Mouse (Mus musculus) inflammation-experienced regulatory T-cells (primary cell): Measurements from ENCODE around the gene Olfr533. TPM values are rescaled to one million over a fixed set of nuclear protein-coding genes. Genes with fewer than 3 reads are reported as not detected.

ENCODE experiments used
- polyA plus RNA-seq, 2 experiments: library from polyadenylated mRNA; unstranded; fragments of 100-300 nt; shearing (Covaris generic); gene quantifications; one replicate each; pipeline ENCODE4 v1.2.1; 2017

Gene Olfr533
- polyA plus RNA-seq: under 1 TPM in 1 of 2 experiments, not detected in 1; 0.67 TPM

DNA sequence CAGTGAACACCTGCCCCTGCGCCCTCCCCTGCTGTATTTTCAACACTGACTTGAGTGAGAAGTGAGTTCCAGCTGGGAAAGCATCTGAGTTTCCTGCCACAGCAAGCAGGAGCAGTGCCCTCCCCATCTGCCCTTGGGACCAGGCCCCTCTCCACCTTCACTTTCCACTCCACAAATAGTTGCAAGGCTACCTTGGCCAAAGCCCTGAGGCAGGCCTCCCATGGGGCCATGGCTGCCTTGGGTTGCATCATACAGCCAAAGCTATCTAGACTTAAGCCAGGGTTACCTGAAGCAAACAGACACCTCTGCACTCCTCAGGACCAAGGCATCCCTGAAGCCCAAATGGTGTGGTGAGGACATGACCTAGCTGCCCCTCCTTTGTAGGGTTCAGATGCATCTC is at the start of gene Olfr533:
Olfr533 (plus strand) TSS at position 301 of the 400 bp plus-strand sequence.

DNA sequence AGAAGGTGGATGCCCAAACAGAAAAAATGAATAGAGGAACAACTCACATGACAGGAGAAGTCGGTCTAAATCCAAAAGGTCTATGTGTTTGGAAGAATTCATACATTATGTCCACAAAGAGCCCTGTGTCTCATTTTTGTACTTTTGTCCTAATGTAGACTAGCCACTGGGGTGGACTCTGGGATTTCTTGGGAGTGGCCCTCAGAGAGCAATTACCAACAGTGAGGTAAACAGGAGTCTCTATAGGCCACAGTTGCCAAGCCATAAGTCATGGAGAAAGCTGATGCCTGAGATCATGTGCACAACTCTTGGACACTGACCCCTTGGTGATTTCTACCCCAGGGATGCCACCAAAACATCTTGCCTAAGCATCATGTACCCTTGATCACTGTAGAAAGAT is 41.6 kb upstream of the Olfr533 start, which contains the start of gene Olfr532:
Olfr532 (minus strand) TSS at position 101 of the 400 bp plus-strand sequence.

DNA sequence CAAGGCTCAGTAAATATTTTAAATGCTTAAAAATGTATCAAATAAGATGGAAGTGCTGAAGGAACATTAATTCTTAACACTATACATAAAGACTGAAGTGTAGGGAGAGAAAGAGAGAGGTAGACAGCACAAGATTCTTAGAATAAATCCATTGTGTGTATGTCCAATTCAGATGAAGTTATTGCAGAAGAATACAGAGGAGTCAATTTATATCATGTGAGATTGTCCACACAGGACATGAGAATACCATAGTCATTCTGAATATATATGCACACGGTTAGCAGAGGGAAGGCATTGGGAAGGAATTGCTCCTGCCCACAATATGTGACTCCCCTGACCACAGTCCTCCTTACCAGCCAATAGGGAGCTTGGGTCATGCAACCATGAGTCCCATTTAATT is 20.7 kb downstream of the Olfr533 start, which contains the start of gene Olfr535:
Olfr535 (plus strand) TSS at position 301 of the 400 bp plus-strand sequence.

DNA sequence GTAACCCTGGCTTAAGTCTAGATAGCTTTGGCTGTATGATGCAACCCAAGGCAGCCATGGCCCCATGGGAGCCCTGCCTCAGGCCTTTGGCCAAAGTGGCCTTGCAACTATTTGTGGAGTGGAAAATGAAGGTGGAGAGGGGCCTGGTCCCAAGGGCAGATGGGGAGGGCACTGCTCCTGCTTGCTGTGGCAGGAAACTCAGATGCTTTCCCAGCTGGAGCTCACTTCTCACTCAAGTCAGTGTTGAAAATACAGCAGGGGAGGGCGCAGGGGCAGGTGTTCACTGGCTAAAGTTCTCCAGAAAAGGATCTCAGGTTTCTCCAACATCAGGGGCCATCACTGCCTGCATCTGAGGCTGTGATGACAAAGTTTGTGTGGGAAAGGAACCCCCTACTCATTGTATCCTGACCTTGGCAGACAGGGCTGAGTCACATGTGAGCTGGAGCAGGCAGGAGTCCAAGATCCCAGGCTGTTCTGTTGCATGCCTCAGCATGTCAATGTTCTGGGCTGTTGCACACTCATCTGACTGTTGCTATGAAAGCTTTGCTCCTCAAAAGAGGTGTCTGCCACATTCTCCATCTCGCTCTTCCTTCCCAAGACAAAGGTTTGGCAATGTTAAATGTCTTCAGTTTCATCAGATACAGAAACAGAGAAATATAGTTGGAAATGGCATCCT is 44.3 kb downstream of the Olfr533 start, which contains the start of gene Olfr536:
Olfr536 (minus strand) TSS at position 51 of the 676 bp plus-strand sequence.

Other genes starting within 250 kb of the Olfr533 start
- 1 to 10 TPM in 1 of 2 experiments, under 1 TPM in 1; 0.06 to 1.2 TPM for gene Cd163l1, start 245.1 kb upstream of the Olfr533 start, polyA plus RNA-seq
- 10 to 100 TPM in 1 of 2 experiments, under 1 TPM in 1; 0.19 to 12.3 TPM for gene 5830411N06Rik, start 216.1 kb upstream of the Olfr533 start, polyA plus RNA-seq
- gene Olfr525, start 142.5 kb upstream of the Olfr533 start, polyA plus RNA-seq: 1 to 10 TPM in 1 of 2 experiments, under 1 TPM in 1; 0.36 to 1.1 TPM
- gene Olfr527, start 129.4 kb upstream of the Olfr533 start, polyA plus RNA-seq: not detected
- gene Olfr60, start 101.7 kb upstream of the Olfr533 start, polyA plus RNA-seq: under 1 TPM; 0.30 to 0.80 TPM
- under 1 TPM in 1 of 2 experiments, not detected in 1; 0.76 TPM for gene Olfr530, start 87.0 kb upstream of the Olfr533 start, polyA plus RNA-seq
- under 1 TPM; 0.05 to 0.76 TPM for gene Olfr531, start 60.5 kb upstream of the Olfr533 start, polyA plus RNA-seq
- 1 to 10 TPM in 1 of 2 experiments, under 1 TPM in 1; 0.29 to 1.4 TPM for gene Olfr532, start 41.7 kb upstream of the Olfr533 start, polyA plus RNA-seq
- under 1 TPM in 1 of 2 experiments, not detected in 1; 0.04 TPM for gene Olfr535, start 20.8 kb downstream of the Olfr533 start, polyA plus RNA-seq
- gene Olfr536, start 44.0 kb downstream of the Olfr533 start, polyA plus RNA-seq: not detected
- gene Olfr538, start 104.5 kb downstream of the Olfr533 start, polyA plus RNA-seq: not detected
- gene Olfr46, start 137.9 kb downstream of the Olfr533 start, polyA plus RNA-seq: under 1 TPM; 0.06 to 0.12 TPM
- not detected for gene Olfr61, start 165.6 kb downstream of the Olfr533 start, polyA plus RNA-seq
- gene Olfr53, start 183.1 kb downstream of the Olfr533 start, polyA plus RNA-seq: not detected
- gene Olfr539, start 196.6 kb downstream of the Olfr533 start, polyA plus RNA-seq: under 1 TPM; 0.08 to 0.70 TPM
- under 1 TPM; 0.04 to 0.20 TPM for gene Olfr45, start 218.6 kb downstream of the Olfr533 start, polyA plus RNA-seq
- gene Olfr541, start 233.9 kb downstream of the Olfr533 start, polyA plus RNA-seq: under 1 TPM in 1 of 2 experiments, not detected in 1; 0.84 TPM